Mouse (Mus musculus) cerebellum, adult (tissue): Measurements from ENCODE around the gene Cpsf2.

Experiments
- ATAC-seq: cut with Nextera tagmentation; 2 replicates; pipeline ENCODE4 v1.9.2; 2017; ENCODE audit warnings: mild to moderate bottlenecking, moderate library complexity, mixed read lengths; ENCODE audit not compliant: insufficient number of reproducible peaks, low FRiP score, low TSS enrichment

Cpsf2 gene

GRCm38 (mm10) chr12:102054155-102054554 is 78.4 kb downstream of the Cpsf2 start:
- ATAC-seq, result no peak

GRCm38 (mm10) chr12:102055758-102056157 is 80.0 kb downstream of the Cpsf2 start:
- peak; percentile 47; the same call in 1 of the 2 replicates for ATAC-seq
